Mouse (Mus musculus) lung, postnatal 0 days (tissue): ENCODE measurements around the gene Tmem108. TPM values are rescaled to one million over a fixed set of nuclear protein-coding genes. Genes with fewer than 3 reads are reported as not detected.

ENCODE experiments used
- ATAC-seq: fragments of 200-750 bp; cut with Nextera tagmentation; 2 replicates; pipeline ENCODE4 v1.8.0; 2017; ENCODE audit warnings: moderate library complexity
- DNase-seq: peaks from one replicate; pipeline ENCODE4 v3.0.0-alpha.2; 2016; ENCODE audit warnings: low spot score
- H3K27ac ChIP-seq: fragments of 300-500 bp; sonication (generic); 2 replicates; pipeline ENCODE4 v1.5.1; 2014; ENCODE audit warnings: antibody characterized with exemption, mild to moderate bottlenecking, low read length, mixed read lengths
- H3K27me3 ChIP-seq: fragments of 300-500 bp; sonication (generic); replicated peaks from 2 replicates; pipeline ENCODE4 v1.6.1; 2014; ENCODE audit warnings: low read length, mixed read lengths; ENCODE audit not compliant: insufficient read depth
- H3K36me3 ChIP-seq: fragments of 300-500 bp; sonication (generic); 2 replicates; pipeline ENCODE4 v1.6.1; 2014; ENCODE audit warnings: low read length, mixed read lengths; ENCODE audit not compliant: insufficient read depth
- H3K4me1 ChIP-seq: fragments of 300-500 bp; sonication (generic); 2 replicates; pipeline ENCODE4 v1.6.1; 2014; ENCODE audit warnings: antibody characterized with exemption, low read depth, low read length, mixed read lengths; ENCODE audit not compliant: insufficient read depth
- H3K4me2 ChIP-seq: fragments of 300-500 bp; sonication (generic); replicated peaks from 2 replicates; pipeline ENCODE4 v1.6.1; 2014; ENCODE audit warnings: low read depth, mild to moderate bottlenecking, low read length, moderate library complexity, mixed read lengths
- H3K4me3 ChIP-seq: fragments of 300-500 bp; sonication (generic); 2 replicates; pipeline ENCODE4 v1.5.1; 2014; ENCODE audit warnings: low read depth, low read length
- H3K9ac ChIP-seq: fragments of 300-500 bp; sonication (generic); replicated peaks from 2 replicates; pipeline ENCODE4 v1.6.1; 2014; ENCODE audit warnings: low read depth, mild to moderate bottlenecking
- H3K9me3 ChIP-seq: fragments of 300-500 bp; sonication (generic); 2 replicates; pipeline ENCODE4 v1.6.1; 2016; ENCODE audit warnings: low read length, mixed read lengths
- CTCF ChIP-seq: IDR thresholded peaks from 2 replicates; pipeline ENCODE4 v1.5.1; 2016; ENCODE audit warnings: antibody characterized with exemption, mild to moderate bottlenecking
- EP300 ChIP-seq: IDR thresholded peaks from 2 replicates; pipeline ENCODE4 v1.6.1; 2016; ENCODE audit warnings: antibody characterized with exemption, mild to moderate bottlenecking, control low read depth
- WGBS: fragments of 180-500 bp; shearing (Covaris S2); extraction: QIAGEN DNeasy Blood & Tissue Kit; methylation state at CpG from one replicate; pipeline ENCODE4 v1.1.7; 2014; 5-methylcytosine and 5-hydroxymethylcytosine counted together
- polyA plus RNA-seq: library from polyadenylated mRNA; unstranded; fragments of >200 nt; fragmentation: Nextera tagmentation; extraction: Ambion mirVana; gene quantifications from 2 replicates; pipeline ENCODE4 v1.2.1, GENCODE M21; 2015

The Tmem108 gene
- polyA plus RNA-seq, 1 experiment from 2014 or later, result 7.3 TPM

DNA sequence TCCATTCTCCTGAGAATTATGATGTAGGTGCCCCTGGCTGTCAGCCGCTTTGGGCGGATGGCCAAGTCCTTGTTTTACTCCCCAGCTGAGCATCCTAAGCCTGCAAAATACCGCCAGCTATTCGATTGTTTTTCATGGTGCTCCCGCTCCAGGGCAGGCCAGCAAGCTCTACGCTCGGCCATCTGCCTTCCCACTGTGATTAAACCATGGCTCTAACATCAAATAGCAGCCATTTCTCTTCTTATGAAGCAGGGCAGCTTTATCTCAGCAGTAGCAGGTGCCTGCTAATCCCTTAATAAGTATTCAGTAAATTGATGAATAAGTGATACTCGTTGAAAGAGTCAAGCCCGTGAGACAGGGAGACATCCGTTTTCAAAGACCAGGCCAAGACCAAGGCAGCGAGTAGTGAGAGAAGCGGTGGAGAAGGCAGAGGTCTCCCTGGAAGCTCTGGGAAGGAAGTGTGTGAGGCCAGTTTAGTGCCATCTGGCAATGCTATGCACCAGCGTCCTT lies 295.9 kb downstream of the Tmem108 start:
- no peak overlapping the region for H3K4me3 ChIP-seq
- H3K9me3 ChIP-seq, result no peaks in the 10 kb centered on the region
- DNase-seq (no peak), ATAC-seq (no peak)
- no peaks in the 10 kb centered on the region for H3K27me3 ChIP-seq
- 64% methylated on average over 13 of the region's 13 CpGs for WGBS
- H3K4me2 ChIP-seq, result no peak overlapping the region
- no peaks in the 10 kb centered on the region for H3K36me3 ChIP-seq
- no peak for TF ChIP-seq CTCF
- no peak for TF ChIP-seq EP300
- H3K4me1 ChIP-seq, result no peaks in the 10 kb centered on the region
- H3K27ac ChIP-seq, result no peak overlapping the region
- no peak overlapping the region for H3K9ac ChIP-seq

DNA sequence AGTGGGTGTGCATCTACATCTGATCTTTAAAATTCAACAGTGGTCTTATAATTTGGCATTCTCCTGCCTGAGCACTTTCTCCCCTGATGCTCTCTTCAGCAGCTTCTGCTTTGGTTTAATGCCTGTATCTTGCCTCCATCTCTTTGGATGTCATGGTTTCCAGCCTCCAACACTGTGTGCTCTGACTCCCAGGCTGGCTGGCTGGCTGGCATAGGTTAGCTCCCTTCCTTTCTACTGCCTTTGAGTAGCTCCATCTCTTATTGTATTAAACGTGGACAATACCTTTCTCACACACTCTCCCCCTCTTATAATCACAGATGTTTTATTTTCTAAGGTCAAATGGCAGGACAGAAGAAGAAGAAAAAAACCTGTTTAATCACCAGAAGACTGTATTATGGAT lies 296.3 kb downstream of the Tmem108 start:
- H3K9ac ChIP-seq, result no peak overlapping the region
- DNase-seq (no peak), ATAC-seq (no peak)
- no peak overlapping the region for H3K27ac ChIP-seq
- 33% methylated on average over 1 of the region's 1 CpGs for WGBS
- no peaks in the 10 kb centered on the region for H3K9me3 ChIP-seq
- no peak for TF ChIP-seq CTCF
- TF ChIP-seq EP300, result no peak
- H3K36me3 ChIP-seq, result no peaks in the 10 kb centered on the region
- H3K4me2 ChIP-seq, result no peak overlapping the region
- no peaks in the 10 kb centered on the region for H3K4me1 ChIP-seq
- no peaks in the 10 kb centered on the region for H3K27me3 ChIP-seq
- no peak overlapping the region for H3K4me3 ChIP-seq

DNA sequence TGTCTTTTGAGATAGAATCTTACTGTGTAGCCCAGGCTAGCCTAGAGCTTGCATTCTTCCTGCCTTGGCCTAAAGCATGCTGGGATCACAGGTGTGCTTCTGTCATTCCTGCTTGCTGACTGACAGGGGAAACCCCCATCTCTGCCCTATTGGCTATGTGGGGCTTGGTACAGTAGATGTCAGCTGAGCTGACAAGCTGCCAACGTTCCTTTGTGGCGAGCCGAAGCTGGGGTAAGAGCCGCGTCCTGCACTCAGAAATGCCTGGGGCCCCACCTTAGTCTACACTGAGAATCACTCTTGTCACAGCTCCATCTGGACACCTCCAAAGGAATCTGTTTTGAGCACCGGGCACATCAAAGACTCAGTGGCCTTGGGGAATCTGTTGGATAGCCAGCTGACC lies 297.8 kb downstream of the Tmem108 start:
- Histone ChIP-seq H3K27me3 (no peaks in the 10 kb centered on the region), H3K36me3 (no peaks in the 10 kb centered on the region), H3K9me3 (no peaks in the 10 kb centered on the region), H3K4me1 (no peaks in the 10 kb centered on the region), H3K4me3 (no peak overlapping the region), H3K9ac (no peak overlapping the region), H3K4me2 (no peak overlapping the region), H3K27ac (no peak overlapping the region)
- 69% methylated on average over 6 of the region's 6 CpGs for WGBS
- no peak for TF ChIP-seq EP300
- TF ChIP-seq CTCF, result no peak
- ATAC-seq (no peak), DNase-seq (no peak)

DNA sequence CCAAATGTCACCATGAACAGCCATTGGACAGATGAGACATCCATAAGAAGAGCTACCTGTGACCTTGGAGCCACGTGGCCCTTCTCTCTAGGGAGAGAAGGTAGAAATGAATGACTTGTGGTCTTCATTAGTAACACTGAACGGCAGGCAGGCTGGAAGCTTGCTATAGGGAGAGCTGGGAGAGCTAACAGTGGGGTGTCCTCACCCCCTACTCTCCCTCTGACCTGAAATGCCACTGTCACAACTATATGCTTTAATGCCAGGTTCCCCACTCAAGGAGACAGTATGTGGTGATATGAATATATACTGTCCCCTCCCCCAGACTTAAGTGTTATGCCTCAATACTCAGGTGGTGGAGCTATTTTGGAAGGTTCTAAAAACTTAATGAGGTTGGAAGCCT lies 301.8 kb downstream of the Tmem108 start:
- no peaks in the 10 kb centered on the region for H3K9me3 ChIP-seq
- TF ChIP-seq CTCF, result no peak
- no peak for TF ChIP-seq EP300
- no peaks in the 10 kb centered on the region for H3K4me1 ChIP-seq
- ATAC-seq, result no peak
- H3K27me3 ChIP-seq, result no peaks in the 10 kb centered on the region
- no peak overlapping the region for H3K27ac ChIP-seq
- no peak for DNase-seq
- H3K9ac ChIP-seq, result no peak overlapping the region
- 59% methylated on average over 2 of the region's 2 CpGs for WGBS
- no peak overlapping the region for H3K4me2 ChIP-seq
- no peaks in the 10 kb centered on the region for H3K36me3 ChIP-seq
- H3K4me3 ChIP-seq, result no peak overlapping the region

DNA sequence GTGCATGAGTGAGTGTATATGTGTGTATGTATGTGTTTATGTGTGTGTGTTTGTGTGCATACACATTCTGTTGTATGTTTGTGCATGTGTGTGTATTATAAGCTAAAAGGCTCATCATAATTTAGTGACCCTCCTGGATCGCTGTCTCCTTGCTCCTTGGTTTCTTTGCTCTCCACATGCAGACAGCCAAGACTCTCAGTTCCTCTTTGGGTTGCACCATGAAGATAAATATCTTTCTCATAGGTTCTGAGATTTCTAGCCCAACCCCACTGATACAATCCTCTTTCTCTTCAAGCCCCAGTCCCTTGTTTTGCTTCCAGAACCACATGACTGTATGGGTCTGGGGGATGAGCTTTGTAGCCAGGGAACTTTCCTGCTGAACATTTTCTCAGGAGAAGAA lies 302.3 kb downstream of the Tmem108 start:
- no peak overlapping the region for H3K9ac ChIP-seq
- H3K9me3 ChIP-seq, result no peaks in the 10 kb centered on the region
- TF ChIP-seq CTCF (no peak), EP300 (no peak)
- H3K36me3 ChIP-seq, result no peaks in the 10 kb centered on the region
- no peak overlapping the region for H3K4me2 ChIP-seq
- H3K27ac ChIP-seq, result no peak overlapping the region
- DNase-seq (no peak), ATAC-seq (no peak)
- H3K4me1 ChIP-seq, result no peaks in the 10 kb centered on the region
- H3K4me3 ChIP-seq, result no peak overlapping the region
- no peaks in the 10 kb centered on the region for H3K27me3 ChIP-seq
- 87% methylated on average over 1 of the region's 1 CpGs for WGBS

DNA sequence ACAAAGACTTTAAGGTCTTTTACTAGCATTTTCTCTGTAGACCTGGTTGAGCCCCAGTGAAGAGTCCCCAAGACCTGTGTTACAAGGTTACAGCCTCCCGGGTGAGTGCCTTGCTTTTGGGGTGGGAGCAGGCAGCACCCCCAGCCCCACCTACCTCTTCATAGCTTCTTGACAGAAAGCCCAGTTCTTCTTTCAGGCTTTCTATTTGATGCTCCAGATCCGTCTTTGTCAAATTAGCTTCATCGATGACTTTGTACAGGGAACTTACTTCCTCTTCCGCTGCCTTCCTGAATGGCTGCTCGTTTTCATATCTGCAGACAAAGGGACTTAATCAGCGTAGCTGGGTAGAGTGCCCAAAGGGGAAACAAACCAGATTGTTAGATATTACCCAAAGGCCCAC lies 312.0 kb downstream of the Tmem108 start:
- DNase-seq (no peak), ATAC-seq (no peak)
- 63% methylated on average over 6 of the region's 6 CpGs for WGBS
- no peak overlapping the region for H3K4me2 ChIP-seq
- no peak overlapping the region for H3K4me3 ChIP-seq
- H3K4me1 ChIP-seq, result no peaks in the 10 kb centered on the region
- no peak overlapping the region for H3K27ac ChIP-seq
- TF ChIP-seq CTCF (no peak), EP300 (no peak)
- no peaks in the 10 kb centered on the region for H3K36me3 ChIP-seq
- no peak overlapping the region for H3K9ac ChIP-seq
- H3K27me3 ChIP-seq, result no peaks in the 10 kb centered on the region
- no peaks in the 10 kb centered on the region for H3K9me3 ChIP-seq

DNA sequence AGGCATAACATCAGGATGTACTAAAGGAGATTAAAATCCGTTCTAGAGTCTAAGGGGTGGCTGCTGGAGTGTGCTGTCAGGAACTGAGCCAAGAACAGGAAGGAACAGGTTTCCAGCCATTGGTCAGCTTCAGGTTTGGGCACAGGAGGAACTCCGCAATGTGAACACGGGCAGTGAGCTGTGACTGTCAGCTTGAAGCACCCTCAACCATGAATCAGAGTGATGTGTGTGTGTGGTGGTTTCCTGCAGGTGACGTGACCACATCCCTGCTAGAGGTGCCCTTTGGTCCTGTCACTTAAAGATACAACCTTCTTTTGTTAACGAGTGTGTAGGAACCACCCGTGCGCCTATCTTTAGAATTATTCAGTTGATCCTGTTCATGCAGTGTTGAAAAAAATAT lies 312.5 kb downstream of the Tmem108 start:
- TF ChIP-seq CTCF (no peak), EP300 (no peak)
- Histone ChIP-seq H3K9ac (no peak overlapping the region), H3K27ac (no peak overlapping the region), H3K27me3 (no peaks in the 10 kb centered on the region), H3K4me2 (no peak overlapping the region), H3K4me3 (no peak overlapping the region), H3K4me1 (no peaks in the 10 kb centered on the region), H3K36me3 (no peaks in the 10 kb centered on the region), H3K9me3 (no peaks in the 10 kb centered on the region)
- DNase-seq, result peak; percentile 19
- no peak for ATAC-seq
- WGBS, result 49% methylated on average over 7 of the region's 7 CpGs
